Mouse (Mus musculus) liver, adult 2 months (tissue): ENCODE data around the gene Armt1.

Source experiments
- CTCF ChIP-seq: fragments of 200-500 bp; IDR thresholded peaks from 2 replicates; pipeline ENCODE4 v1.5.1; 2011; ENCODE audit warnings: low read depth, low read length, control low read depth
- POLR2A ChIP-seq: fragments of 200-500 bp; IDR thresholded peaks from 2 replicates; pipeline ENCODE4 v1.6.1; 2011; ENCODE audit warnings: low read length, control low read depth; ENCODE audit not compliant: insufficient read depth; ENCODE audit errors: extremely low read depth

DNA sequence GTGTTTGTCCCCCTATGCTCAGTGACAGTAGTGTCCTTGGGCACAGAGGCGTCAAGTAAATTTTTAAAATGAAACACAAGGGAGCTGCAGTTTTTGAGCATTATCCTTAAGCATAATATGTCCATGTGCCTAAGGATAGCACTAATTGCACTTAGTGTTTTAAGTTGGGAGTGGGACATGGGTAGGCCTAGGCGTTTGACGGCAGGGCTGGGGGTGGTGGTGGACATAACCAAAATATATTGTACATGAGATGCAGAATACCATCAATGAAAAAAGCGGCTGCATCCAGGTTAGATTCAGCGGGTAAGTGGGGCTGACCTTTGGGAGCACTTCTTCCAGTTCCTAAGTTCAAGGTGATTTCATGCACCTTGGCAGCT, 533 bp upstream of the Armt1 start:
- TF ChIP-seq CTCF (no peak), POLR2A (no peak)
